Mouse (Mus musculus): ENCODE measurements at regions not wholly inside any gene's neighbourhood (a gene's known extent, or its start where the extent isn't known, plus 50 kb on each side); places are given as distances from the start of the nearest gene placed in this dataset.

GRCm38 (mm10) chr17:47110836-47111235 lies 100.5 kb upstream of the Ubr2 start:
- no peaks in the 10 kb centered on the region for H3K36me3 ChIP-seq (ENCODE audit: control insufficient read depth, insufficient read depth)
- no peak overlapping the region for H3K27ac ChIP-seq (ENCODE audit: low read length)
- no peak overlapping the region for H3K4me2 ChIP-seq (ENCODE audit: low read length)
- no peaks in the 10 kb centered on the region for H3K27me3 ChIP-seq (replicated peaks; ENCODE audit: control insufficient read depth, insufficient read depth, low read length)
- H3K4me3 ChIP-seq (replicated peaks; ENCODE audit: low read length), result no peak overlapping the region
- no peaks in the 10 kb centered on the region for H3K9me3 ChIP-seq (ENCODE audit: control insufficient read depth, low read length)
- no peaks in the 10 kb centered on the region for H3K4me1 ChIP-seq (replicated peaks; ENCODE audit: control insufficient read depth, insufficient read depth, low read length)
- no peak overlapping the region for H3K9ac ChIP-seq (replicated peaks; ENCODE audit: low read depth, low read length)
- 93% methylated on average over 4 of the region's 4 CpGs for WGBS
- no peak for ATAC-seq

GRCm38 (mm10) chr17:47104328-47104727 lies 94.0 kb upstream of the Ubr2 start:
- H3K4me2 ChIP-seq (ENCODE audit: low read length), result no peak overlapping the region
- no peaks in the 10 kb centered on the region for H3K4me1 ChIP-seq (replicated peaks; ENCODE audit: control insufficient read depth, insufficient read depth, low read length)
- no peaks in the 10 kb centered on the region for H3K9me3 ChIP-seq (ENCODE audit: control insufficient read depth, low read length)
- H3K36me3 ChIP-seq (ENCODE audit: control insufficient read depth, insufficient read depth), result no peaks in the 10 kb centered on the region
- no peak overlapping the region for H3K9ac ChIP-seq (replicated peaks; ENCODE audit: low read depth, low read length)
- WGBS, result 87% methylated on average over 4 of the region's 4 CpGs
- H3K4me3 ChIP-seq (replicated peaks; ENCODE audit: low read length), result no peak overlapping the region
- H3K27ac ChIP-seq (ENCODE audit: low read length), result no peak overlapping the region
- no peaks in the 10 kb centered on the region for H3K27me3 ChIP-seq (replicated peaks; ENCODE audit: control insufficient read depth, insufficient read depth, low read length)
- ATAC-seq, result no peak

GRCm38 (mm10) chr17:47095191-47095590 lies 84.8 kb upstream of the Ubr2 start:
- no peak for ATAC-seq
- H3K4me2 ChIP-seq (ENCODE audit: low read length), result no peak overlapping the region
- H3K9me3 ChIP-seq (ENCODE audit: control insufficient read depth, low read length), result no peaks in the 10 kb centered on the region
- H3K4me3 ChIP-seq (replicated peaks; ENCODE audit: low read length), result no peak overlapping the region
- 80% methylated on average over 3 of the region's 3 CpGs for WGBS
- no peaks in the 10 kb centered on the region for H3K36me3 ChIP-seq (ENCODE audit: control insufficient read depth, insufficient read depth)
- no peak overlapping the region for H3K9ac ChIP-seq (replicated peaks; ENCODE audit: low read depth, low read length)
- no peaks in the 10 kb centered on the region for H3K4me1 ChIP-seq (replicated peaks; ENCODE audit: control insufficient read depth, insufficient read depth, low read length)
- H3K27ac ChIP-seq (ENCODE audit: low read length), result no peak overlapping the region
- no peaks in the 10 kb centered on the region for H3K27me3 ChIP-seq (replicated peaks; ENCODE audit: control insufficient read depth, insufficient read depth, low read length)

GRCm38 (mm10) chr17:47092076-47092475 lies 81.7 kb upstream of the Ubr2 start:
- Histone ChIP-seq H3K4me2 (ENCODE audit: low read length) (no peak overlapping the region), H3K4me3 (replicated peaks; ENCODE audit: low read length) (no peak overlapping the region), H3K27me3 (replicated peaks; ENCODE audit: control insufficient read depth, insufficient read depth, low read length) (no peaks in the 10 kb centered on the region), H3K27ac (ENCODE audit: low read length) (no peak overlapping the region), H3K4me1 (replicated peaks; ENCODE audit: control insufficient read depth, insufficient read depth, low read length) (no peaks in the 10 kb centered on the region), H3K9me3 (ENCODE audit: control insufficient read depth, low read length) (peaks cover 8% of the 10 kb centered on the region), H3K9ac (replicated peaks; ENCODE audit: low read depth, low read length) (no peak overlapping the region), H3K36me3 (ENCODE audit: control insufficient read depth, insufficient read depth) (no peaks in the 10 kb centered on the region)
- WGBS, result 91% methylated on average over 9 of the region's 9 CpGs
- no peak for ATAC-seq

GRCm38 (mm10) chr17:47089769-47090168 lies 79.4 kb upstream of the Ubr2 start:
- peaks cover 8% of the 10 kb centered on the region for H3K9me3 ChIP-seq (ENCODE audit: control insufficient read depth, low read length)
- H3K4me1 ChIP-seq (replicated peaks; ENCODE audit: control insufficient read depth, insufficient read depth, low read length), result no peaks in the 10 kb centered on the region
- ATAC-seq, result no peak
- no peaks in the 10 kb centered on the region for H3K27me3 ChIP-seq (replicated peaks; ENCODE audit: control insufficient read depth, insufficient read depth, low read length)
- no peak overlapping the region for H3K9ac ChIP-seq (replicated peaks; ENCODE audit: low read depth, low read length)
- no peak overlapping the region for H3K4me2 ChIP-seq (ENCODE audit: low read length)
- H3K4me3 ChIP-seq (replicated peaks; ENCODE audit: low read length), result no peak overlapping the region
- H3K27ac ChIP-seq (ENCODE audit: low read length), result no peak overlapping the region
- H3K36me3 ChIP-seq (ENCODE audit: control insufficient read depth, insufficient read depth), result no peaks in the 10 kb centered on the region
- 85% methylated on average over 3 of the region's 3 CpGs for WGBS

- 95% methylated on average over 2 of the region's 2 CpGs for WGBS
- no peak for ATAC-seq
- no peaks in the 10 kb centered on the region for H3K27me3 ChIP-seq (replicated peaks; ENCODE audit: control insufficient read depth, insufficient read depth, low read length)
- no peak overlapping the region for H3K27ac ChIP-seq (ENCODE audit: low read length)
- no peaks in the 10 kb centered on the region for H3K4me1 ChIP-seq (replicated peaks; ENCODE audit: control insufficient read depth, insufficient read depth, low read length)
- no peak overlapping the region for H3K4me2 ChIP-seq (ENCODE audit: low read length)
- H3K9me3 ChIP-seq (ENCODE audit: control insufficient read depth, low read length), result no peaks in the 10 kb centered on the region
- H3K36me3 ChIP-seq (ENCODE audit: control insufficient read depth, insufficient read depth), result no peaks in the 10 kb centered on the region
- no peak overlapping the region for H3K9ac ChIP-seq (replicated peaks; ENCODE audit: low read depth, low read length)
- H3K4me3 ChIP-seq (replicated peaks; ENCODE audit: low read length), result no peak overlapping the region
These were observed 58.9 kb upstream of the Ubr2 start for GRCm38 (mm10) chr17:47069206-47069605.

GRCm38 (mm10) chr17:47065307-47065901 lies 55.0 kb upstream of the Ubr2 start:
- no peaks in the 10 kb centered on the region for H3K36me3 ChIP-seq (ENCODE audit: control insufficient read depth, insufficient read depth)
- H3K4me1 ChIP-seq (replicated peaks; ENCODE audit: control insufficient read depth, insufficient read depth, low read length), result no peaks in the 10 kb centered on the region
- 90% methylated on average over 4 of the region's 4 CpGs for WGBS
- no peak overlapping the region for H3K9ac ChIP-seq (replicated peaks; ENCODE audit: low read depth, low read length)
- ATAC-seq, result no peak
- no peaks in the 10 kb centered on the region for H3K9me3 ChIP-seq (ENCODE audit: control insufficient read depth, low read length)
- H3K4me2 ChIP-seq (ENCODE audit: low read length), result no peak overlapping the region
- H3K27ac ChIP-seq (ENCODE audit: low read length), result no peak overlapping the region
- no peaks in the 10 kb centered on the region for H3K27me3 ChIP-seq (replicated peaks; ENCODE audit: control insufficient read depth, insufficient read depth, low read length)
- H3K4me3 ChIP-seq (replicated peaks; ENCODE audit: low read length), result no peak overlapping the region

- Histone ChIP-seq H3K36me3 (ENCODE audit: control insufficient read depth, insufficient read depth) (no peaks in the 10 kb centered on the region), H3K4me1 (replicated peaks; ENCODE audit: control insufficient read depth, insufficient read depth, low read length) (no peaks in the 10 kb centered on the region), H3K9ac (replicated peaks; ENCODE audit: low read depth, low read length) (no peak overlapping the region), H3K4me2 (ENCODE audit: low read length) (no peak overlapping the region), H3K27me3 (replicated peaks; ENCODE audit: control insufficient read depth, insufficient read depth, low read length) (no peaks in the 10 kb centered on the region), H3K4me3 (replicated peaks; ENCODE audit: low read length) (no peak overlapping the region), H3K27ac (ENCODE audit: low read length) (no peak overlapping the region), H3K9me3 (ENCODE audit: control insufficient read depth, low read length) (no peaks in the 10 kb centered on the region)
- ATAC-seq, result no peak
- 80% methylated on average over 14 of the region's 14 CpGs for WGBS
These were observed 54.4 kb upstream of the Ubr2 start for GRCm38 (mm10) chr17:47064592-47065306.

- 94% methylated on average over 4 of the region's 4 CpGs for WGBS
- H3K27me3 ChIP-seq (replicated peaks; ENCODE audit: control insufficient read depth, insufficient read depth, low read length), result no peaks in the 10 kb centered on the region
- H3K4me1 ChIP-seq (replicated peaks; ENCODE audit: control insufficient read depth, insufficient read depth, low read length), result no peaks in the 10 kb centered on the region
- H3K9me3 ChIP-seq (ENCODE audit: control insufficient read depth, low read length), result no peaks in the 10 kb centered on the region
- H3K27ac ChIP-seq (ENCODE audit: low read length), result no peak overlapping the region
- no peaks in the 10 kb centered on the region for H3K36me3 ChIP-seq (ENCODE audit: control insufficient read depth, insufficient read depth)
- H3K4me2 ChIP-seq (ENCODE audit: low read length), result no peak overlapping the region
- ATAC-seq, result no peak
- H3K4me3 ChIP-seq (replicated peaks; ENCODE audit: low read length), result no peak overlapping the region
- no peak overlapping the region for H3K9ac ChIP-seq (replicated peaks; ENCODE audit: low read depth, low read length)
These were observed 53.6 kb upstream of the Ubr2 start for GRCm38 (mm10) chr17:47064006-47064405.
